Mouse (Mus musculus): ENCODE measurements around the gene Daam1. TPM values are rescaled to one million over a fixed set of nuclear protein-coding genes. Genes with fewer than 3 reads are reported as not detected.

The Daam1 gene
- polyA plus RNA-seq, 1 experiment from 2014 or later = 11.0 TPM

- ATAC-seq = no peak
- Histone ChIP-seq H3K4me3 (ENCODE audit: low read depth, low read length) (no peak overlapping the region), H3K4me1 (ENCODE audit: insufficient read depth, low read depth, low read length) (peaks cover 27% of the 10 kb centered on the region), H3K27me3 (replicated peaks; ENCODE audit: insufficient read depth, low read length) (no peaks in the 10 kb centered on the region), H3K9ac (replicated peaks; ENCODE audit: low read depth) (no peak overlapping the region), H3K36me3 (ENCODE audit: insufficient read depth, low read length) (no peaks in the 10 kb centered on the region), H3K9me3 (ENCODE audit: low read length) (no peaks in the 10 kb centered on the region), H3K27ac (ENCODE audit: low read length) (no peak overlapping the region), H3K4me2 (replicated peaks; ENCODE audit: low read depth, low read length) (no peak overlapping the region)
- WGBS = 70% methylated on average over 8 of the region's 8 CpGs
- DNase-seq (ENCODE audit: low spot score) = no peak
- TF ChIP-seq EP300 (IDR thresholded peaks at IDR 0.05) = no peak
- TF ChIP-seq CTCF (IDR thresholded peaks at IDR 0.05) = no peak
Measured at GRCm38 (mm10) chr12:71889266-71889665, 58.4 kb downstream of the Daam1 start.

- H3K4me1 ChIP-seq (ENCODE audit: insufficient read depth, low read depth, low read length) = peaks cover 17% of the 10 kb centered on the region
- H3K36me3 ChIP-seq (ENCODE audit: insufficient read depth, low read length) = no peaks in the 10 kb centered on the region
- no peak overlapping the region for H3K9ac ChIP-seq (replicated peaks; ENCODE audit: low read depth)
Measured at GRCm38 (mm10) chr12:71890282-71890681, 59.4 kb downstream of the Daam1 start.

DNA sequence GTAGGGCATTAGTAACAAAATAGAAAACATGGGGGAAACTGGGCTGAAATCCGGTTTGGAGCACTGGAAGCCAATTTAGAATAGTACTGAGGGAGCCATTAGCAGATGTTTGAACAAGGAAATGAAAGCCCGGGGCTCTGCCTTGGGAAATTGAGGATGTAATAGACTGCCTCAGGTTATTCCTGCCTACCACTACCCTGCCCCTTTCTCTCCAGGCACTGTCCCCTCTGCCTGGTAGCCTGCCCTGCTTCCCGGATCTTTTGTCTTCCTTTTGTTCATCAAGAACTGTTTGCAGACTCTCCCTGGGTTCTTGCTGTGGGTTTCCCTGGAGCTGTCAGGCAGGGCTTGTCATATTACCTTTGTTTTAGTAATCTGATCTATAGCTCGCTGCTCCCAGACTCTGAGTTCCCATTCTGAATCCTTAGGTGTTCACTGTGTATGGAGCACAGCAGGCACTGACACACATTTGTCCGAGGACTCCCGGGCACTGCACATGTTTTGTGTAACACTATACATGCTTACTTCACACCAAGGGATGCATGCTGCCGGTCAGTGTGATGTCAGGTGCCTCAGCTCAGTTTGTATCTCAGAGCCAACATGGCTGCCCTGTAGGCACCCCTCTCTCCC, 61.0 kb downstream of the Daam1 start:
- H3K27ac ChIP-seq (ENCODE audit: low read length) = no peak overlapping the region
- ATAC-seq = no peak
- no peak overlapping the region for H3K9ac ChIP-seq (replicated peaks; ENCODE audit: low read depth)
- H3K4me1 ChIP-seq (ENCODE audit: insufficient read depth, low read depth, low read length) = peaks cover 2% of the 10 kb centered on the region; the same call in 1 of the 2 replicates
- no peak overlapping the region for H3K4me2 ChIP-seq (replicated peaks; ENCODE audit: low read depth, low read length)
- WGBS = 58% methylated on average over 7 of the region's 7 CpGs
- H3K27me3 ChIP-seq (replicated peaks; ENCODE audit: insufficient read depth, low read length) = no peaks in the 10 kb centered on the region
- no peaks in the 10 kb centered on the region for H3K9me3 ChIP-seq (ENCODE audit: low read length)
- no peak for TF ChIP-seq CTCF (IDR thresholded peaks at IDR 0.05)
- TF ChIP-seq EP300 (IDR thresholded peaks at IDR 0.05) = no peak
- DNase-seq (ENCODE audit: low spot score) = no peak
- no peak overlapping the region for H3K4me3 ChIP-seq (ENCODE audit: low read depth, low read length)
- no peaks in the 10 kb centered on the region for H3K36me3 ChIP-seq (ENCODE audit: insufficient read depth, low read length)

More at GRCm38 (mm10) chr12:71890282-71890681, 59.4 kb downstream of the Daam1 start:
- Histone ChIP-seq H3K9me3 (ENCODE audit: low read length) (no peaks in the 10 kb centered on the region), H3K27me3 (replicated peaks; ENCODE audit: insufficient read depth, low read length) (no peaks in the 10 kb centered on the region), H3K4me2 (replicated peaks; ENCODE audit: low read depth, low read length) (no peak overlapping the region), H3K4me3 (ENCODE audit: low read depth, low read length) (no peak overlapping the region), H3K27ac (ENCODE audit: low read length) (no peak overlapping the region)
- DNase-seq (ENCODE audit: low spot score) (no peak), ATAC-seq (no peak)
- no peak for TF ChIP-seq CTCF (IDR thresholded peaks at IDR 0.05)
- no peak for TF ChIP-seq EP300 (IDR thresholded peaks at IDR 0.05)
- 100% methylated on average over 1 of the region's 1 CpGs for WGBS

- Histone ChIP-seq H3K9ac (replicated peaks; ENCODE audit: low read depth) (no peak overlapping the region), H3K4me2 (replicated peaks; ENCODE audit: low read depth, low read length) (no peak overlapping the region), H3K27ac (ENCODE audit: low read length) (no peak overlapping the region), H3K4me3 (ENCODE audit: low read depth, low read length) (no peak overlapping the region), H3K9me3 (ENCODE audit: low read length) (no peaks in the 10 kb centered on the region), H3K36me3 (ENCODE audit: insufficient read depth, low read length) (peaks cover 4% of the 10 kb centered on the region; the same call in 1 of the 2 replicates), H3K4me1 (ENCODE audit: insufficient read depth, low read depth, low read length) (no peaks in the 10 kb centered on the region; the same call in 1 of the 2 replicates), H3K27me3 (replicated peaks; ENCODE audit: insufficient read depth, low read length) (no peaks in the 10 kb centered on the region)
- ATAC-seq = no peak
- no peak for DNase-seq (ENCODE audit: low spot score)
- 54% methylated on average over 9 of the region's 9 CpGs for WGBS
- TF ChIP-seq EP300 (IDR thresholded peaks at IDR 0.05) = no peak
- TF ChIP-seq CTCF (IDR thresholded peaks at IDR 0.05) = no peak
Measured at GRCm38 (mm10) chr12:71892996-71893605, 62.2 kb downstream of the Daam1 start.

DNA sequence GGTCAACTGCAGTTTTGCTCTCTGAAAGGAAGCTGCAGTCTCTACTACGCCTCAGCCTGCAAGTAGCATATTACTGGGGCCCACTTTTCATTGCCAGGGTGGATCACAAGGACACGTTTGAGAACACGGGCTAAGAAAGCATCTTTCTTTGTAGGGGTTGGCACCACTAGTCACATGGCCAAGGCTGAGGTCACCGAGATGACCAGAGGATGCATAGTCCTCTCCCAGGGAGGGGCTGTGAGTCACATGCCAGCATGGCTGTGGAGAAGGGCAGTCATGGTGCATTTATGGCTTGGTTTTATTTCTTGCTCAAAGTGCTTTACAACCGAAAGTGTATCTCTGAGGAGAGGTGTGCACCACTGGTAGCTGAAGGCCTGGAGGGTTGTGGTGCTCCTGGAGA, 67.4 kb downstream of the Daam1 start:
- no peak overlapping the region for H3K27ac ChIP-seq (ENCODE audit: low read length)
- no peak for TF ChIP-seq EP300 (IDR thresholded peaks at IDR 0.05)
- TF ChIP-seq CTCF (IDR thresholded peaks at IDR 0.05) = no peak
- WGBS = 81% methylated on average over 5 of the region's 5 CpGs
- peaks cover 4% of the 10 kb centered on the region; the same call in 1 of the 2 replicates for H3K36me3 ChIP-seq (ENCODE audit: insufficient read depth, low read length)
- H3K4me3 ChIP-seq (ENCODE audit: low read depth, low read length) = no peak overlapping the region
- no peak overlapping the region for H3K9ac ChIP-seq (replicated peaks; ENCODE audit: low read depth)
- DNase-seq (ENCODE audit: low spot score) (no peak), ATAC-seq (no peak)
- H3K4me1 ChIP-seq (ENCODE audit: insufficient read depth, low read depth, low read length) = no peaks in the 10 kb centered on the region
- no peaks in the 10 kb centered on the region for H3K27me3 ChIP-seq (replicated peaks; ENCODE audit: insufficient read depth, low read length)
- H3K9me3 ChIP-seq (ENCODE audit: low read length) = no peaks in the 10 kb centered on the region
- no peak overlapping the region for H3K4me2 ChIP-seq (replicated peaks; ENCODE audit: low read depth, low read length)

- TF ChIP-seq CTCF (IDR thresholded peaks at IDR 0.05) (no peak), EP300 (IDR thresholded peaks at IDR 0.05) (no peak)
- DNase-seq (ENCODE audit: low spot score) (no peak), ATAC-seq (no peak)
- Histone ChIP-seq H3K9me3 (ENCODE audit: low read length) (no peaks in the 10 kb centered on the region), H3K4me3 (ENCODE audit: low read depth, low read length) (no peak overlapping the region), H3K4me1 (ENCODE audit: insufficient read depth, low read depth, low read length) (no peaks in the 10 kb centered on the region), H3K36me3 (ENCODE audit: insufficient read depth, low read length) (peaks cover 4% of the 10 kb centered on the region; the same call in 1 of the 2 replicates), H3K27me3 (replicated peaks; ENCODE audit: insufficient read depth, low read length) (no peaks in the 10 kb centered on the region), H3K9ac (replicated peaks; ENCODE audit: low read depth) (no peak overlapping the region), H3K4me2 (replicated peaks; ENCODE audit: low read depth, low read length) (no peak overlapping the region), H3K27ac (ENCODE audit: low read length) (0 out of 2 replicates have a peak overlapping the region, but pooled peaks have one; percentile 20)
- WGBS = 70% methylated on average over 7 of the region's 7 CpGs
Measured at GRCm38 (mm10) chr12:71898666-71899520, 68.0 kb downstream of the Daam1 start.

All from lung, postnatal 0 days (tissue).